Mouse (Mus musculus) small intestine, adult 2 months (tissue): Measurements from ENCODE around the gene Lat2.

Experiments used
- CTCF ChIP-seq: fragments of 200-500 bp; IDR thresholded peaks from 2 replicates; pipeline ENCODE4 v1.5.1; 2012; ENCODE audit warnings: low read depth, mild to moderate bottlenecking, control low read depth, inconsistent platforms, low read length, moderate library complexity, mixed read lengths; ENCODE audit not compliant: insufficient replicate concordance, insufficient read length; ENCODE audit errors: extremely low read depth
- POLR2A ChIP-seq: fragments of 200-500 bp; IDR thresholded peaks from 2 replicates; pipeline ENCODE4 v1.6.1; 2012; ENCODE audit warnings: low read depth, mild to moderate bottlenecking, control low read depth, inconsistent platforms, low read length, moderate library complexity

GRCm38 (mm10) chr5:134638461-134639268 is 23.8 kb upstream of the Lat2 start:
- TF ChIP-seq POLR2A (no peak), CTCF (no peak)
